Mouse (Mus musculus) lung, postnatal 25 days (tissue): ENCODE measurements around the gene Fam221b.

ENCODE experiments used
- DNase-seq: peaks from one replicate; pipeline ENCODE4 v3.0.0; 2022; ENCODE audit warnings: low spot score

Gene Fam221b

DNA sequence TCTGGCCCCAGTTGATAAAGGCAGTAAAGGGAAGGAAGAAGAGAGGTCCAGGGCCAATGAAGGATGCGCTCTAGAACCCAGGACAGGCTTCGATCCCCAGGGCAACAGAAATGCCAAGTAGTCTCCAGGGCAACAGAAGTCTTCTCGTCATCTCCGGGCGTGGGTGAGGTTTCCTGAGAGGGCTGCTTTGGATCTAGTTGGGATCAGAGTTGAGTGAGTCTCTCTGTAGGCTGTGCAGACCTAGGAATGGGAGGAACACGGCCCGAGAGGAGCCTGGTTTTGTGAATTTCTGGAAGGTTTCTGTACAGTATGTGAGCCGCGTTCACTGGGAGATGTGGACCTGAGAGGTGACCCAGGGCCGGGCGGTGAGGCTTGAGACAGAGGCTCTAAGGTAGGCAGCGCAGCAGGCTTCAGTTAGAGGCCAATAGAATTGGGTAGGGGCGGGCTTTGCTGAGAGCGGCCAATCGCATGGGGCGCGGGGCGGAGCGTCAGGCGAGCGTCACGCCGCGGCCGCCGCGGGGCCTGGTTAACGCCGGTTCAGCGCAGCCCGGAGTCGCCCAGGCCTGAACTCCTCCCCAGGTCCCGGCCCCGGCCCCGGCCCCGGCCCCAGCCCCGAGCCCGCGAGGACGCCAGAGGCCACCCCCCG is at the start of gene Fam221b, which contains the start of gene Tmem8b:
TSS of gene Fam221b (minus strand) at position 364 of the 646 bp plus-strand sequence.
TSS of gene Tmem8b (plus strand) at position 190 of the 646 bp plus-strand sequence.
- peak; percentile 93 for DNase-seq

GRCm38 (mm10) chr4:43713652-43714219 is 44.8 kb upstream of the Fam221b start:
- no peak for DNase-seq

DNA sequence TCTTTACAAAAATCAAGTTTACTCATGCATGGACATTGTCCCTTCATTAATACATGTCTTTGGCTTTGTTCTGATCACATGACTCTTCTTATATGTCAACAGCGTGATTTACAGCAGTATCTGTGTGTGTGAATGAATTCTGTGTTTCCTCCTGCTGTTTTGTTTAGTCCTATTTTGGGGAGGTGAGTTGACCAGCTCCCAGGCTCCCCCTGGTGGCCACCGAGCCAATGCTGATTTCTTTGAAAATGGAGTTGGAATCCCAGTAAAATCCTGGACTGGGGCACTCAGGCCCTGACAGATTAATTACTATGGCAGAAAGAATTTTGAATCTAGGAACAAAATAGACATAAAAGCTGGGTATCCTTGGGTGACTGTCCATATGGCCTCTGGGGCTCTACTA is 42.9 kb upstream of the Fam221b start:
- DNase-seq, result peak; percentile 79

GRCm38 (mm10) chr4:43709869-43710268 is 40.9 kb upstream of the Fam221b start, which contains the start of gene Olfr71:
Olfr71 (minus strand) TSS chr4:43710255.
- peak; percentile 85 for DNase-seq

DNA sequence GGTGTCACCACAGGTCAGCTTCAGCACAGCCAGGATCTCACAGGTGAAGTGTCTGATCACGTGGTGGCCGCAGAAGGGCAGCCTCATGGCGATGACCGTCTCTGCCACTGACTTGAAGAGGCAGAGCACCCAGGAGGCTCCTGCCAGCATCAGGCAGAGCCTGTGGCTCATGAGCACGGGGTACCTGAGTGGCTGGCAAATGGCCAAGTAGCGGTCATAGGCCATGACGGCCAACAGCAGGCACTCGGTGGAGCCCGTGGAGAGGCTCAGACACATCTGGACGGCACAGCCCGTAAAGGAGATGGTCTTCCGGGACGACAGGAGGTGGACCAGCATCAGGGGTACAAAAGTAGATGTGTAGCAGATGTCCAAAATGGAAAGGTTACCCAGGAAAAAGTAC is 37.0 kb upstream of the Fam221b start:
- no peak for DNase-seq

GRCm38 (mm10) chr4:43703851-43704250 is 34.9 kb upstream of the Fam221b start:
- no peak for DNase-seq

DNA sequence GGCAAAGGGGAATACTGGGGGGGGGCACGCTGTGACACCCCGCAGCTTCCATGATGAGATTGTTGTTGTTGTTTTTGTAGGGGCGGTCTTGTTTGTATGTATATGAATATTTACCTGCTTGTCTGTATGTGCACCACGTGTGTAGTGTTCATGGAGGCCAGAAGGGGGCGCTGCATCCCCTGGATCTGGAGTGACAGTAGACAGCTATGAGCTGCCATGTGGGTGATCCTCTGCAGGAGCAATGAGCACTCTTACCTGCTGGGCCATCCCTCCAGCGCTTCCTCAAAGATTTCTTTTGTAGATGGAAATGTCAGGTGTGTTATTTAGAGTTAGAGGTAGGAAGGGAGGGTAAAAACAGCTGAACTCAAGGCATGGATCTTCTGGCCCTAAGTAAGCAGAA is 34.5 kb upstream of the Fam221b start:
- DNase-seq, result no peak

DNA sequence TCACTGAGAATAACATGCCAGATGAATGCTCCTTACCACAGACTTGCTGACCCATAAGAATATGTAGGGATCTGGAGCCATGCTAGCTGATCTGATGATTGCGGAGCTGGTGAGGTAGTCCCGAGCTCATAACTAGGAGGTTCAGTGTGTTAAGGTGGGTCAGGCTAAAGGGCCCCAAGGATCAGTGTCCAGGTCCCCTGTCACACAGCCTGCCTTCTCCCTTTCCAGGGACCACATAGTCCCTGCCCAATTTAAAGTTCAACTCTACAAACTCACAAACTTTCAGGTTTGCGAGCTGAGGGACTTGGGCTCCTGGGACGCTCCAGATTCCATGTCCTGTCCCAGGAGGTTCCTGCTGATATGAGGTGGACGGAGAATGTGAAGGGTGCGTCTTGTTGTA is 31.8 kb upstream of the Fam221b start, which contains the start of gene Olfr70:
TSS of gene Olfr70 (minus strand) at position 101 of the 400 bp plus-strand sequence.
- no peak for DNase-seq

- DNase-seq, result no peak
Observed at GRCm38 (mm10) chr4:43696561-43696960, 27.6 kb upstream of the Fam221b start.

DNA sequence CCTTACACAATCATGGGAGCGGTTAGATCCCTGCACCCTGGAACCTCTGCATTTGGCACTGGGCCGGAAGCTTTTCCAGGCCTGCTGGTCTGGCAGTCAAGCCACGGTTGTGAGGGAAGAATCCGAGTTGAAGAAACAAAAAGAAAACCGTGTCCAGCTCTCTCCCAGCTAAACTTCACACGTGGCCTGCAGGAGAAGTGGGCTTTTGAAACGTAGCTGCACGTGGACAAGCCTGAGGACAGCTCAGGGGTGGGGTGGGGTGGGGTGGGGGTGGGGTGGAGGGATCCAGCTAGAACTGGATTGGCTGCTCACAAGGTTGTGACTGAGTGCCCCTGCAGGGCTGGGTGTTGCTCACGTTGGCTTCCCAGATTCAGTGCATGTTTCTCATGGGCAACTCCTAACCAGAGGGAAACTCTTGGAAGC is 26.3 kb upstream of the Fam221b start:
- peak; percentile 77 for DNase-seq

GRCm38 (mm10) chr4:43694439-43695248 is 25.7 kb upstream of the Fam221b start:
- no peak for DNase-seq

GRCm38 (mm10) chr4:43693806-43694241 is 24.9 kb upstream of the Fam221b start:
- DNase-seq, result peak; percentile 59

DNA sequence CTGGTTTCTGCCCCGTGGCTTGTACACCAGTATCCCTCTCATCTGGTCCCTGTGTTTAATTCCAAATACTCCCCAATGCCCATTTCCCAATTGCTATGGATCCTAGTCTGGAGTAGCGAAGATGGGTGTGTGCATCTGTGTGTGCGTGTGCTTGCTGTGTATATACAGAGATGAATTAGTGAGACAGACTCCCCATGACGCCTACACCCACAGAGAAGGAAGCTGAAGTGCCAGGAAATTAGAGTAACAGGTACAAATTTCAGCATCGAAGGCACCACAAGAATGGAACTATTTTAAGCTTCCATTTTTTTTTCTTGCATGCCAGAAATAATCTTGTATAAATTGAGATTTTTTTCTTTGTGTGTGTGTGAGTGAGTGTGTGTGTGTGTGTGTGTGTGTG is 22.1 kb upstream of the Fam221b start:
- no peak for DNase-seq

DNA sequence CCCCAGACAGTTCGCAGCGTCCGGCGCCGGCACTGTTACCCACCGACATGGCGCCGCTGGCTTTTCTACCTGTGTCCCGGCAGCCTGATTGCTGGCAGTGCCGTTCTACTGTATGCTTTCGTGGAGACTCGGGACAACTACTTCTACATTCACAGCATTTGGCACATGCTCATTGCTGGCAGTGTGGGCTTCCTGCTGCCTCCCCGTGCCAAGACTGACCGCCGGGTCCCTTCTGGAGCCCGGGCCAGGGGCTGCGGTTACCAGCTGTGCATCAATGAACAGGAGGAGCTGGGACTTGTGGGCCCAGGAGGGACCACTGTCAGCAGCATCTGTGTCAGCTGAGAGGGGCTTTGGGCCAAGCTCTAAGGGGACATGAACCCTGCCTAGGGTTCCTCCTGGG is 21.1 kb upstream of the Fam221b start:
- DNase-seq, result no peak

DNA sequence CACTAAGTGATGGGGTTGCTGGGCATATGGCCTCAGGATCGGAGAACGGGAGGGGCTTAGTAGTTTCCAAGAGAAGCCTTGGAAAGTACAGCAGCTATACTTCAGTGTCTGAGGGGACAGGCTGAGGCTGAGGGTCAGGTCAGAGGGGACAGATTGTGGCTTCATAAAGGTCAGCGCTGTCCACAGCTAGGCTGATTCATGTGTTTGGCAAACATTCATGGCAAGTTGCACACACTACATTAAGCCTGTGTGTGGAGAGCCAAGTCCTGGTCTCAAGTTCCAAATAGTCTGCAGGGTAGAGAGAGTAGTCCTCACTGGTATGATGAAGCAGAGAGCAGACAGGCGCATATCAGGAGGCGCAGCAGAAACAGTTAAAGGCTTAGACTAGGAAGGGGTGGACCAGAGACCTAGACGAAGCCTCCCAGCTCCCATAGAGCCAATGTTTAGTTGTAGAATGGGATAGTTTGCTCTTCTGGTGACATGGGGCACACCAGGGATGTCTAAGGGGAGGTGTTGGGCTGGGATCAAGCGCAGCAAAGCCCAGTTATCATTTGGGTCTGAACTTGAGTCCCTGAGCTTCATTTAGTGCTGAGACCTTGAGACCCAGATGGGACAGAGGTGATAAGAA is 10.6 kb upstream of the Fam221b start:
- no peak for DNase-seq

- DNase-seq, result no peak
Observed at GRCm38 (mm10) chr4:43678541-43678940, 9.6 kb upstream of the Fam221b start.

DNA sequence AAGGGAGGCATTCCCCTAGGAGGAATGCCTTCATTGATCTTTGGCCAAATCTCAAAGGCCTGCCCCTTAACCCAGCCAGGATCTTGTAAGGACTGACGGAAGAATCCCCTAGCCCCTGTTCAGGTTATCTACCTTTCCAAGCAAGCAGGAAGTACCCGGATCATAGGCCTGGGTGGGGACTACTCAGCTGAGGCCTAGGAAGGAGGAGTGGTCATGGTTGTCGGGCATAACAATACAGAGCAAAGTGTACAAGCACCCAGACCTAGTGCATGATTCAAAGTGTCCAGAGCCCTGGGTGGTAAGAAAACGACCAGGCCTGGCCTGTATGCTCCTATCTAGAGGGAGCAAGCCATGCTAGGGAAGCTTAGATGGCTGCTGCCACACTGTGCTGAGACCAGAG is 6.7 kb upstream of the Fam221b start:
- DNase-seq, result no peak

- DNase-seq, result no peak
Observed at GRCm38 (mm10) chr4:43674974-43675373, 6.0 kb upstream of the Fam221b start.

GRCm38 (mm10) chr4:43673703-43674102 is 4.8 kb upstream of the Fam221b start:
- DNase-seq, result no peak

DNA sequence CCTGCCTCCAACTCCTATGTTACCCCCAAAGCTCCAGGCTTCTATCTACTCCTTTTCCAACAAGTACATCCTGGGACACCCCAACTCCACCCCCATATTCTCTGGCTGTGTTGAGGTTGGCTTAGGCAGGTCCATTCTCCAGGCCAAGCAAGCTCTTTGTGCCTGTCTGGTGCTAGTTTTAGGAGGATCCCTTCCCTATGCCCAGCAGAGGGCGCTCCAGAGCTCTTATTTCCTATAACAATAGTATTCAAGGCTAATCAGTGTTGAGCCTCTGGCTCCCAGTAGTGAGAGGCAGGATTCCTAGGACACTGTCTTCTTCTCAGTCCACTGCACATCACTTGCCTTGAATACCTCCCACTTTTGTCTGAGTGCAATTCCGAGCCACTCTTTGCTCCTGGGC is 3.1 kb upstream of the Fam221b start:
- DNase-seq, result peak; percentile 89

DNA sequence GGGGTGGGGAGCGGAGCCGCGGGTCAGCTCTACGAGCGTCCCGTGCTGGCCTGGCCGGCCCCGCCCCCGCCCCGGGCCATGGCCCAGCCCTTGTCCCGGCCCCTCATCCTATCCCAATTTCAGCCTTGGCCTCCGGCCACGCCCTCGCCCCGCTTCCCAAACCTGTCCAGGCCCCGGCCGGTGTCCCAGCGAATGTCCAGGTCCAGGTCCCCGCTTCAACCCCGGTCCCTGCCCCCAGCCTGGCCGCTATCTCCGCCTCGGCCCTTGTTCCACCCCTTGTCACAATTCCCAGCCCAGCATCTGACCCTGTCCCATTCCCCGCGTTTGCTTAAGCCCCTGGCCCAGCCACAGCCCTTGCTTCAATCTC is 466 bp upstream of the Fam221b start:
- DNase-seq, result peak; percentile 76

DNA sequence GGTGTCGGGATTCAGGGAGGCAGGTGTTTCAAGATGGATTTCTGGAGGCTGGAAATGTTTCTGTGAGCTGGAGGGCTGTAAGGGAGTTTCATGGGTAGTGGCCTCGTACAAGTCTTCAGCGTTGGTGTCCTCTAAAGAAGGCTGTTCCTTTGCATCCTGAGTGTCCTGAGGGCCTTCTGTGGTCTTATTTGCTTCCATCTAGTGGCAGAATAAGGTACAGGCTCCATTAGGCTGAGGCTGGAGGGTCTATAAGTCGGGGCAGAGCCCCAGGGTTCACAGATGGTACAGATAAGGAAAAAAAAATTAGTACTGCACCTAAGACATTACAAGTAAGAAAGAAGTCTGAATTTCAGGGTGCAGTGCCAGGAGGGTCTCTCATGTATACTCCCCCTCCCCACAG is 2.5 kb downstream of the Fam221b start:
- DNase-seq, result no peak
